Mouse (Mus musculus) neural tube, embryonic 15.5 days (tissue): Measurements from ENCODE around the gene Mta3. TPM values are rescaled to one million over a fixed set of nuclear protein-coding genes. Genes with fewer than 3 reads are reported as not detected.

ENCODE experiments used
- ATAC-seq: fragments of 200-750 bp; cut with Nextera tagmentation; 2 replicates; pipeline ENCODE4 v1.8.0; 2017; ENCODE audit warnings: mild to moderate bottlenecking, moderate TSS enrichment, moderate library complexity; ENCODE audit not compliant: low FRiP score
- H3K27ac ChIP-seq: fragments of 300-500 bp; sonication (generic); replicated peaks from 2 replicates; pipeline ENCODE4 v1.5.1; 2015; ENCODE audit warnings: mild to moderate bottlenecking, inconsistent platforms
- H3K27me3 ChIP-seq: fragments of 300-500 bp; sonication (generic); replicated peaks from 2 replicates; pipeline ENCODE4 v1.6.1; 2015; ENCODE audit warnings: inconsistent platforms
- H3K36me3 ChIP-seq: fragments of 300-500 bp; sonication (generic); 2 replicates; pipeline ENCODE4 v1.6.1; 2015; ENCODE audit warnings: inconsistent platforms
- H3K4me1 ChIP-seq: fragments of 300-500 bp; sonication (generic); 2 replicates; pipeline ENCODE4 v1.6.1; 2015; ENCODE audit warnings: inconsistent platforms
- H3K4me2 ChIP-seq: fragments of 300-500 bp; sonication (generic); 2 replicates; pipeline ENCODE4 v1.6.1; 2015; ENCODE audit warnings: inconsistent platforms, mild to moderate bottlenecking, moderate library complexity
- H3K4me3 ChIP-seq: fragments of 300-500 bp; sonication (generic); replicated peaks from 2 replicates; pipeline ENCODE4 v1.5.1; 2015; ENCODE audit warnings: mild to moderate bottlenecking, inconsistent platforms
- H3K9ac ChIP-seq: fragments of 300-500 bp; sonication (generic); replicated peaks from 2 replicates; pipeline ENCODE4 v1.6.1; 2015; ENCODE audit warnings: mild to moderate bottlenecking, inconsistent platforms
- H3K9me3 ChIP-seq: fragments of 300-500 bp; sonication (generic); replicated peaks from 2 replicates; pipeline ENCODE4 v1.6.1; 2016; ENCODE audit warnings: inconsistent platforms
- WGBS: fragments of 180-500 bp; shearing (Covaris S2); methylation state at CpG from one replicate; pipeline ENCODE4 v1.1.7; 2015; ENCODE audit warnings: mixed read lengths; 5-methylcytosine and 5-hydroxymethylcytosine counted together
- polyA plus RNA-seq: library from polyadenylated mRNA; unstranded; fragments of >200 nt; fragmentation: Nextera tagmentation; extraction: Ambion mirVana; gene quantifications from 2 replicates; pipeline ENCODE4 v1.2.1, GENCODE M21; 2015

The Mta3 gene
- polyA plus RNA-seq, 1 experiment from 2014 or later, result 34.8 TPM

DNA sequence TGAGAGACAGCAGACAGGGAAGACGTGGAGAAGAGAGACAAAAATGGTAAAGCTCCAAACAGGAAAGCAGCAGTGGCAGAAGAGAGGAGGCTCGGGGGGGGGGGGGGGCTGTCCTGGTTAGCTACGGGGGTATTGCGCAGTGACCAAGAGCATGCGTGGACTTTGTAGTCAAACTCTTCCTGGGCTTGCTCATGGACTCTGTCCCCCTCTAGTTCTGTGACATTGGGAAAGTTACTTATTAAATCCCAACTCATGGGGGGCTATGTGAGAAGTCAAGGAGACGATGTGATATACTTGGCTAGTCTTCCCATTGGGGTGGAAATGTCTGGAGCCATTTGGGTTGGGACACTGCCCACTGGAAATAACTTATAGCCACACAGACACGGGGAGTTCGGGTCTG is 139.6 kb downstream of the Mta3 start:
- Histone ChIP-seq H3K27me3 (no peaks in the 10 kb centered on the region), H3K36me3 (no peaks in the 10 kb centered on the region), H3K4me3 (no peak overlapping the region), H3K9ac (no peak overlapping the region), H3K9me3 (no peaks in the 10 kb centered on the region), H3K27ac (no peak overlapping the region), H3K4me1 (peaks cover 8% of the 10 kb centered on the region), H3K4me2 (no peak overlapping the region)
- ATAC-seq, result no peak
- 83% methylated on average over 8 of the region's 8 CpGs for WGBS

DNA sequence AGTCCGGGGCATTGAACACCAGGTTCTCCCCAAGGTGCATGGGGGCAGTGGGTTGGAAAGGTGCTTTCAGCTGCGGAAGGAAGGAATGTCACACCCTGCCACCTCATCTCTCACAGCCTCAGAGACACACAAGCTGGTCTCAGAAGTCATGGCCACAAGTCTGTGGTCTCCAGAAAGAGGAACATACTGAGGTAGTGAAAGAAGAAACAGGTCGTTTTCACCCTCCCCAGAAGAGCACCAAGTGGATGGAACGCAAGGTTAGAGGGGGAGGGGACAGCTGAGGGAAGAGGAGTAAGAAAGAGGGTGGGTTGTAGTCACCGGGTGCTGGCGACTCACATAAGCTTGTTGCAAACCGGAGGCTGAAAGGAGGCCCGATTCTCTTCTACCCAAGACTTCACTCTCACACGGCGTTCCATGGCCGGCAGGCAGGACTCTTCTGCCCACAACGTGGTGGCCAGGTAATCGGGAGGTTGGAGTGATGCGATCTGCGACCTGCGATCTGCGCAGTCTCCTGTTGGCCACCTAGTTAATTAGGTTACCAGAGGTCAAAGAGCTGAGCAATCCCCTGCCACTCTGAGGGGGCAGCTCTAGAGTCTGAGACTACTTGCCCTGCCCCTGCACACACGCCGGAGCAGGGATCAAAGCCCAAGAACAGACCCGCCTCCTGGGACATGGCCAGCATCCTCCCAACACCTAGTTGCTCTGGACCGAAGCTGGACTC is 140.5 kb downstream of the Mta3 start:
- no peak for ATAC-seq
- H3K27ac ChIP-seq, result no peak overlapping the region
- H3K4me1 ChIP-seq, result peaks cover 8% of the 10 kb centered on the region
- no peak overlapping the region for H3K9ac ChIP-seq
- WGBS, result 86% methylated on average over 21 of the region's 21 CpGs
- no peaks in the 10 kb centered on the region for H3K36me3 ChIP-seq
- H3K4me2 ChIP-seq, result no peak overlapping the region
- H3K27me3 ChIP-seq, result no peaks in the 10 kb centered on the region
- H3K9me3 ChIP-seq, result no peaks in the 10 kb centered on the region
- no peak overlapping the region for H3K4me3 ChIP-seq

DNA sequence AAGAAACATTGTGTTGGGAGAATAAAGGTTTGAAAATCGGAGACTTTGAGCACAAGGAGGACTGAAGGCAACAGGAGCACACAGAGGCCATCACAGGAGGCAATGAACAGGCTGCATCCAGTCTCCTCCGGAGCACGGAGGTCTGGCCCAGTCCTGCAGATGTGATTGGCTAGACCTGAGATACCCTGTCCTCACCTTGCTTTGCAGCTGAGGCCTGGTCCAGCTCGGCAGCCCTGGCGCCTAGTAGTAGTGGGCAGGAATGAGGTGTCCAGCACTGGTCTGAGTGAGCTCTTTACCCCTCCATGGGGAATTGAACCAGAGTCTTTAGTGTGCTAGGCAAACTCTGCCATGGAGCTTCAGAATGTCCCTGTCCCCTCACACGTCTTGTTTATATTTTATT is 141.1 kb downstream of the Mta3 start:
- Histone ChIP-seq H3K4me1 (peaks cover 8% of the 10 kb centered on the region), H3K4me2 (no peak overlapping the region), H3K4me3 (no peak overlapping the region), H3K36me3 (no peaks in the 10 kb centered on the region), H3K9me3 (no peaks in the 10 kb centered on the region), H3K27me3 (no peaks in the 10 kb centered on the region), H3K27ac (no peak overlapping the region), H3K9ac (no peak overlapping the region)
- 88% methylated on average over 6 of the region's 6 CpGs for WGBS
- ATAC-seq, result no peak

DNA sequence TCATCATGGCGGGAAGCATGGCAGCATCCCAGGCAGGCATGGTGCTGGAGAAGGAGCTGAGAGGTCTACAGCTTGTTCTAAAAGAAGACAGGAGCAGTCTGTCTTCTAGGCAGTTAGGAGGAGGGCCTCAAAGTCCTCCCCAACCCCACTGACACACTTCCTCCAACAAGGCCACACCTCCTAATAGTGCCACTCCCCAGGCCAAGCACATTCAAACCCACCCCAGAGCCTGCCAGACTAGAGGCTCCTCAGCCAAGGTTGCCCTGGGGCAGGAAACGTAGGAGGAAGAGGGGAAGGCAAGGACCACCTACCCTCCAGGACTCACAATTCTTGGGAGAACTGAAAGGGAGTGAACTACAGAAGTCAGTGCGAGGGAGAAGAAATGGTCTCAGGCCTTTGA is 141.9 kb downstream of the Mta3 start, which contains the start of gene Haao:
Gene Haao, minus strand, starts transcription at position 149 of the 400 bp plus-strand sequence.
- H3K27me3 ChIP-seq, result no peaks in the 10 kb centered on the region; the same call in 1 of the 2 replicates
- peaks cover 8% of the 10 kb centered on the region for H3K4me1 ChIP-seq
- no peak within 1 kb of the TSS for H3K4me2 ChIP-seq
- no peaks in the 10 kb centered on the region for H3K36me3 ChIP-seq
- ATAC-seq, result no peak
- WGBS, result 85% methylated on average over 3 of the region's 3 CpGs
- no peak within 1 kb of the TSS for H3K27ac ChIP-seq
- H3K9me3 ChIP-seq, result no peaks in the 10 kb centered on the region
- H3K4me3 ChIP-seq, result no peak within 1 kb of the TSS
- H3K9ac ChIP-seq, result no peak within 1 kb of the TSS

DNA sequence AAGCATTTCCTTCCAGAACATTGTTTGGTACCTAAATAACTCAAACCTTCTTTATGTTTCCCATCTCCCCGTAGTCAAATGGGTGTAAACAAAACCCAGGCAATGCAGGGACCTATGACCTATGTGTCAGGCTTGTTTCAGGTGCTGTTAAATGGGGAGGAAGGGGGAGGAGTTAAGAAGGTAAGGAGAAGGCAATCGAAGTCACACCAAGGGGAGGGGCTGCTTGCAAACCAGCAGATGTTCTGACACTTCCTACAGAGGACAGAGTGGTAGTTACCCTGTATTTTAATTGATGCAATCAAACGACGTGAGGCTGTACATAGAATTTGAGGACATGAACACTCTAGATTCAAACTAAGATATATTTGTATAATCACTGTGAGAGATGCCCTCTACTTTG is 142.5 kb downstream of the Mta3 start:
- H3K27ac ChIP-seq, result no peak overlapping the region
- H3K27me3 ChIP-seq, result no peaks in the 10 kb centered on the region; the same call in 1 of the 2 replicates
- no peak overlapping the region for H3K9ac ChIP-seq
- H3K4me3 ChIP-seq, result no peak overlapping the region
- ATAC-seq, result no peak
- 63% methylated on average over 4 of the region's 4 CpGs for WGBS
- H3K4me1 ChIP-seq, result peaks cover 8% of the 10 kb centered on the region
- no peaks in the 10 kb centered on the region for H3K36me3 ChIP-seq
- no peaks in the 10 kb centered on the region for H3K9me3 ChIP-seq
- H3K4me2 ChIP-seq, result no peak overlapping the region

DNA sequence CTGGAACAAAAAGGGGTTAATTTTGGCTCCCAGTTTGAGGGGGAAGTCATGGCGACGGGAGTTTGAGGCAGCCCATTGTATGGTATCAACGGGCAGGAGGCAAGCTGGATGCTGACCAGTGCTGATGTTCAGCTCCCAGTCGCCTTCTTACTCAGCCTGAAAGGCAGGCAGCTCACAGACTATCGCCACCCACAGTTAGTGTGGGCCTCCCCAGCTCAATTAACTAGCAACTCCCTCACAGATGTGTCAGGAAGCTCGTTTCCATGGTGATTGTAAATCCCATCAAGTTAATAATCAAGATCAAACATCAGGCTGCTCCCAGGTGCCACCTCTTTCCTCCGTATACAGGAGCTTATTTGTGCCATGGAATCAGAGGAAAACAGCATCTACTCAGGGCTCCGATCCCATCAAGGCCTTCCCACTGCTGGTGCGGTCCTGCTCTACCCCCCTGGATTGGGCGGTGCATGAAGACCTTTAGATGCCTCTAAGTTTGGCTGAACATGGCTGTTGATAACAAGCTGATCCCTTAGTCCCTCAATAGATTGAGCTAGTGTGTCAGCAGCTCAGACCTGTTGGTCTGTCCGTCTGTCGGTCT is 143.2 kb downstream of the Mta3 start:
- Histone ChIP-seq H3K9ac (no peak overlapping the region), H3K27me3 (no peaks in the 10 kb centered on the region; the same call in 1 of the 2 replicates), H3K4me3 (no peak overlapping the region), H3K4me2 (no peak overlapping the region), H3K4me1 (peaks cover 8% of the 10 kb centered on the region), H3K27ac (no peak overlapping the region), H3K36me3 (no peaks in the 10 kb centered on the region), H3K9me3 (no peaks in the 10 kb centered on the region)
- WGBS, result 50% methylated on average over 12 of the region's 12 CpGs
- ATAC-seq, result 0 out of 2 replicates have a peak, but pooled peaks have one; percentile 32

DNA sequence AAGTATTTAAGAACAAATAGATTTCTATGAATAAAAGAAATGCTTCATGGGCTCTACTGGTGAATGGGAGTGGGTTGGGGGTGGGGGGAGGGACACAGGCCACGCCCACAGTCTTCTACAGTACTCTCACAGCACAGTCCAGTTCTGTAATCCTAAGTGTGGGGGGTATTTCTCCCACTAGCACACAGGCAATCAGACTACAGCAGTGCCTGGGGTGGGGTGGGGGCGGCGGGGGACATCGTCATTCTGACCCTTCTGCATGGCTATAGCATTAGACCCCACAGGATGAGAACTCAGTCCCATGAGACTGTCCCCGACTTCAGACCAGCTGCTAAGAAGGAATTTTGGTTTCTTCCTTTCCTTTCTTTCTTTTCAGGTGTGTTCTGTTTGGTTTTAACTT is 143.8 kb downstream of the Mta3 start:
- no peak overlapping the region for H3K27ac ChIP-seq
- no peaks in the 10 kb centered on the region for H3K9me3 ChIP-seq
- no peaks in the 10 kb centered on the region; the same call in 1 of the 2 replicates for H3K27me3 ChIP-seq
- 0 out of 2 replicates have a peak, but pooled peaks have one; percentile 51 for ATAC-seq
- WGBS, result 75% methylated on average over 5 of the region's 5 CpGs
- no peak overlapping the region for H3K9ac ChIP-seq
- no peak overlapping the region for H3K4me2 ChIP-seq
- H3K4me3 ChIP-seq, result no peak overlapping the region
- peaks cover 8% of the 10 kb centered on the region for H3K4me1 ChIP-seq
- no peaks in the 10 kb centered on the region for H3K36me3 ChIP-seq

DNA sequence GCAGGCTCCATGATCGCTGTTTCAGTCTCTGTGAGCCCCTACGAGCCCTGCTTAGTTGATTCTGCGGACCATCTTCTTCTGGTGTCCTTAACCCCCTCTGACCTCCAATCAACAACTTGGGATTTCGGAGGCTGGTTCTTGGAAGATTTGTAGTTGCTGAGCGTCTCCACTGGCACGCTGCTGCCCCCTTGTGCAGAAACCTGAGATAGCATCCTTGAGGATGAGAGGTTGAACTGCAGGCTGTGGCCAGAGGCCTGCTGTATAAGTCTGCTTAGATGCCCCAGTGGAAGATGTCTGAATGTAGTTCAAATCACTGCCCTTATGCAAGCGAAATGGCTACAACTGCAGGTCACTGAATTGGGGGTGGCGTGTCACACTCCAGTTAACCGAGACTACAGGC is 144.5 kb downstream of the Mta3 start:
- Histone ChIP-seq H3K9ac (no peak overlapping the region), H3K4me3 (no peak overlapping the region), H3K36me3 (no peaks in the 10 kb centered on the region), H3K27me3 (no peaks in the 10 kb centered on the region; the same call in 1 of the 2 replicates), H3K4me1 (peaks cover 8% of the 10 kb centered on the region), H3K27ac (no peak overlapping the region), H3K4me2 (no peak overlapping the region), H3K9me3 (no peaks in the 10 kb centered on the region)
- peak; percentile 42; the same call in 1 of the 2 replicates for ATAC-seq
- WGBS, result 17% methylated on average over 9 of the region's 9 CpGs

DNA sequence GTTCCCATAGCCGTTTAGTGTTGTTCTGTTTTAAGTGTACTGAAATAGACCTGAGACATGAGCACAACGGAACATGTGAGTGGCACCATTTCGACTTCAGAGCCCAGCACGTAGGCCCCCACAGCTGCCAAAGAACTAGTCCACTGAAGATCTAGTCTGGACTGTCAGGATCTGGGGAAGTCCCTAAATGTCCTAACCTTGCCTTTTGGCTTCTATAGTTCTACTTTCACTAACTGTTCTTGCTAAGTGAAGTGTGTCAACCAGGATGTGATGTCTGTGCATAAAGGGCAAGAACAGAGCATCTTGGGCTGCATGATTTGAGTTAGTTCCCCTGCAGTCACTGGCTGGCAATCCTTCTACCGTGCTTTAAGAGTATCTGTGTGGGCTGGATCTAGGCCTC is 144.9 kb downstream of the Mta3 start:
- H3K36me3 ChIP-seq, result no peaks in the 10 kb centered on the region
- no peak overlapping the region for H3K4me3 ChIP-seq
- no peak overlapping the region for H3K9ac ChIP-seq
- H3K27me3 ChIP-seq, result no peaks in the 10 kb centered on the region; the same call in 1 of the 2 replicates
- H3K4me2 ChIP-seq, result no peak overlapping the region
- no peaks in the 10 kb centered on the region for H3K9me3 ChIP-seq
- WGBS, result 86% methylated on average over 5 of the region's 5 CpGs
- peaks cover 8% of the 10 kb centered on the region for H3K4me1 ChIP-seq
- H3K27ac ChIP-seq, result no peak overlapping the region
- ATAC-seq, result no peak

DNA sequence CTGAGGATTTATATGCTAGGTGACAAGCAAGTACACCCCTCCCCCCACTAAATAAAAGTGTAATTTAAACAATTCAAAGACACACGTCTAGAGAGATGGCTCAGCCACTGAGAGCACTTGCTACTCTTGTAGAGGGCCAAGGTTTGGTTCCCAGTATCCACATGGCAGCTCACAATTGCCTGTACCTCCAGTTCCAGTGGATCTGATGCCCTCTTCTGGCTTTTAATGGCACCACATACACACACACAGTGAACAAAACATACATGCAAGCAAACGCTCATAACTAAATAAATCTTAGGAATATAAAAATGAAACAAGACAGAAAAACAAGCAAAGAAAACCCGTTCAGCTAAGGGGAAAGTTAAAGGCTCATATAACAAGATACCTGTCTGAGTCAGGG is 147.9 kb downstream of the Mta3 start:
- no peak overlapping the region for H3K9ac ChIP-seq
- no peak overlapping the region for H3K4me2 ChIP-seq
- no peaks in the 10 kb centered on the region; the same call in 1 of the 2 replicates for H3K27me3 ChIP-seq
- H3K4me1 ChIP-seq, result peaks cover 7% of the 10 kb centered on the region
- ATAC-seq, result no peak
- H3K4me3 ChIP-seq, result no peak overlapping the region
- no peaks in the 10 kb centered on the region for H3K36me3 ChIP-seq
- no peak overlapping the region for H3K27ac ChIP-seq
- H3K9me3 ChIP-seq, result no peaks in the 10 kb centered on the region
- 57% methylated on average over 3 of the region's 3 CpGs for WGBS

DNA sequence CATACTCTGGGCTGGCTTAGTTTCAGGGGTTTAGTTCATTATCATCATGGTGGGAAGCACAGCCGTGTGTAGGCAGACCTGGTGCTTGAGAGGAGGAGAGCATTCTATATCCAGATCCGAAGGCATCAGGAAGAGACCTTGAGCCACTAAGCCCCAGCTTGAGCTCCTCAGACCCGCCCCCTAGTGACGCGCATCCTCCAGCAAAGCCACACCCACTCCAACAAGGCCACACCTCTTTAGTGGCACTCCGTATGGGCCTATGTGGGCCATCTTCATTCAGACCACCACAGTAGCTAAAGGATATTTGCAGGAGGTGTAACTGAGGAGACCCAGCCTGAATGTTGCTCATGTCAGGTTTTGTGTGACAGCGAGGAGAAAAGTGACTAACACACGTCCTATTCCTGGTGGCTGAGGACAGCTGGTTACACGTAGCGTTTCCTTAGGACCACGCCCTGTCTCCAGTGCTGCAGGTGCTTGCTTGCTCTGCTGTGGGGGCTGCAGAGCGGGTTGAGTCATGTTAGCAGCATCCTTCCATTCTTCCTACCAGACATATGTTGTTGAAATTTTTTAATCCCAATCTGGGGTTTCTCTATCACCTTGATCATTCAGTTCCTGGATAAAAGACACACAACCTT is 148.4 kb downstream of the Mta3 start:
- Histone ChIP-seq H3K4me3 (no peak overlapping the region), H3K27ac (no peak overlapping the region), H3K4me2 (no peak overlapping the region), H3K9me3 (no peaks in the 10 kb centered on the region), H3K27me3 (no peaks in the 10 kb centered on the region; the same call in 1 of the 2 replicates), H3K9ac (no peak overlapping the region), H3K4me1 (peaks cover 1% of the 10 kb centered on the region), H3K36me3 (no peaks in the 10 kb centered on the region)
- peak; percentile 22; the same call in 1 of the 2 replicates for ATAC-seq
- WGBS, result 54% methylated on average over 12 of the region's 12 CpGs

DNA sequence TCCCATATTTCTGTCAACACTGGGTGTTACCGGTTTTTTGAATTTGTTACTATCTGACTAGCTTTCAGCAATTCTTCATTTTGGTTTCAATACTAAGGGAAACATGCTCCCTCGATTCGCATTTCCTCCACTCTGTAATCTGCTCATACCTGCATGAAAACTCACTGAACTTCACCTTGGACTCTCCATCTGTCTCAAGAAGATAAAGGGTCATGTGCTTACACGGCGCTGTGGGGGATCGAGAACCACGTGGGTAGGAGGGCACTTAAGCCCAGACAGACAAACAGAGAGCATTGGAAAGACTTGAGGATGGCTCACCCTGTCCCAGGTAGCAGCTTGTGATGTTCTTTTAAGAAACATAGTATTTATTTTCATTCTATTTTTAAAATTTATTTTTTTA is 152.4 kb downstream of the Mta3 start:
- Histone ChIP-seq H3K27me3 (no peaks in the 10 kb centered on the region), H3K36me3 (no peaks in the 10 kb centered on the region), H3K4me2 (no peak overlapping the region), H3K9me3 (no peaks in the 10 kb centered on the region), H3K4me1 (peaks cover 7% of the 10 kb centered on the region), H3K27ac (no peak overlapping the region), H3K9ac (no peak overlapping the region), H3K4me3 (no peak overlapping the region)
- WGBS, result 90% methylated on average over 7 of the region's 7 CpGs
- no peak for ATAC-seq
